Mouse (Mus musculus): ENCODE data around the gene Ranbp10. TPM values are rescaled to one million over a fixed set of nuclear protein-coding genes. Genes with fewer than 3 reads are reported as not detected.

The Ranbp10 gene
- polyA plus RNA-seq, 1 experiment = 18.4 TPM

GRCm38 (mm10) chr8:105855248-105856167, 28.4 kb upstream of the Ranbp10 start:
- TF ChIP-seq POLR2A (IDR thresholded peaks at IDR 0.05; ENCODE audit: low read depth, low read length) = peak; percentile 41
- TF ChIP-seq CTCF (IDR thresholded peaks at IDR 0.05; ENCODE audit: borderline replicate concordance, insufficient read depth, low read length) = peak; percentile 4; the same call in 1 of the 2 replicates
- Histone ChIP-seq H3K4me3 (ENCODE audit: insufficient read depth, low read length) (peak overlapping the region; percentile 70), H3K27ac (ENCODE audit: insufficient read depth, low read length) (peak overlapping the region; percentile 88), H3K4me1 (ENCODE audit: control insufficient read depth, insufficient read depth, low read length) (peaks cover 5% of the 10 kb centered on the region; the same call in 1 of the 2 replicates)

- TF ChIP-seq CTCF (IDR thresholded peaks at IDR 0.05; ENCODE audit: borderline replicate concordance, insufficient read depth, low read length) (peak; percentile 68; the same call in 1 of the 2 replicates), POLR2A (IDR thresholded peaks at IDR 0.05; ENCODE audit: low read depth, low read length) (peak; percentile 37; the same call in 1 of the 2 replicates)
- Histone ChIP-seq H3K4me1 (ENCODE audit: control insufficient read depth, insufficient read depth, low read length) (peaks cover 9% of the 10 kb centered on the region; the same call in 1 of the 2 replicates), H3K27ac (ENCODE audit: insufficient read depth, low read length) (peak within 1 kb of the TSS; percentile 88), H3K4me3 (ENCODE audit: insufficient read depth, low read length) (peak within 1 kb of the TSS; percentile 70)
These were observed 27.6 kb upstream of the Ranbp10 start, which contains the start of gene Thap11 for GRCm38 (mm10) chr8:105854715-105855216. TSS of gene Thap11 (plus strand) at chr8:105855132.

- TF ChIP-seq CTCF (IDR thresholded peaks at IDR 0.05; ENCODE audit: borderline replicate concordance, insufficient read depth, low read length) = no peak
- TF ChIP-seq POLR2A (IDR thresholded peaks at IDR 0.05; ENCODE audit: low read depth, low read length) = no peak
- peaks cover 9% of the 10 kb centered on the region; the same call in 1 of the 2 replicates for H3K4me1 ChIP-seq (ENCODE audit: control insufficient read depth, insufficient read depth, low read length)
- H3K4me3 ChIP-seq (ENCODE audit: insufficient read depth, low read length) = no peak overlapping the region
- no peak overlapping the region for H3K27ac ChIP-seq (ENCODE audit: insufficient read depth, low read length)
These were observed 27.2 kb upstream of the Ranbp10 start for GRCm38 (mm10) chr8:105854303-105854702.

- no peak within 1 kb of the TSS for H3K4me3 ChIP-seq (ENCODE audit: insufficient read depth, low read length)
- no peak within 1 kb of the TSS for H3K27ac ChIP-seq (ENCODE audit: insufficient read depth, low read length)
- TF ChIP-seq POLR2A (IDR thresholded peaks at IDR 0.05; ENCODE audit: low read depth, low read length) (no peak), CTCF (IDR thresholded peaks at IDR 0.05; ENCODE audit: borderline replicate concordance, insufficient read depth, low read length) (no peak)
- peaks cover 9% of the 10 kb centered on the region; the same call in 1 of the 2 replicates for H3K4me1 ChIP-seq (ENCODE audit: control insufficient read depth, insufficient read depth, low read length)
These were observed 26.0 kb upstream of the Ranbp10 start, which contains the start of gene Cenpt for GRCm38 (mm10) chr8:105853178-105853577. TSS of gene Cenpt (minus strand) at chr8:105853278.

- Histone ChIP-seq H3K4me1 (ENCODE audit: control insufficient read depth, insufficient read depth, low read length) (peaks cover 9% of the 10 kb centered on the region; the same call in 1 of the 2 replicates), H3K27ac (ENCODE audit: insufficient read depth, low read length) (no peak overlapping the region), H3K4me3 (ENCODE audit: insufficient read depth, low read length) (no peak overlapping the region)
- TF ChIP-seq CTCF (IDR thresholded peaks at IDR 0.05; ENCODE audit: borderline replicate concordance, insufficient read depth, low read length) (no peak), POLR2A (IDR thresholded peaks at IDR 0.05; ENCODE audit: low read depth, low read length) (no peak)
These were observed 25.1 kb upstream of the Ranbp10 start for GRCm38 (mm10) chr8:105852146-105852729.

GRCm38 (mm10) chr8:105851651-105852143, 24.5 kb upstream of the Ranbp10 start:
- TF ChIP-seq POLR2A (IDR thresholded peaks at IDR 0.05; ENCODE audit: low read depth, low read length) (peak; percentile 99), CTCF (IDR thresholded peaks at IDR 0.05; ENCODE audit: borderline replicate concordance, insufficient read depth, low read length) (no peak)
- Histone ChIP-seq H3K4me3 (ENCODE audit: insufficient read depth, low read length) (peak overlapping the region; percentile 78), H3K27ac (ENCODE audit: insufficient read depth, low read length) (peak overlapping the region; percentile 34), H3K4me1 (ENCODE audit: control insufficient read depth, insufficient read depth, low read length) (peaks cover 7% of the 10 kb centered on the region; the same call in 1 of the 2 replicates)

- Histone ChIP-seq H3K4me3 (ENCODE audit: insufficient read depth, low read length) (peak overlapping the region; percentile 39), H3K27ac (ENCODE audit: insufficient read depth, low read length) (no peak overlapping the region), H3K4me1 (ENCODE audit: control insufficient read depth, insufficient read depth, low read length) (peaks cover 7% of the 10 kb centered on the region; the same call in 1 of the 2 replicates)
- TF ChIP-seq POLR2A (IDR thresholded peaks at IDR 0.05; ENCODE audit: low read depth, low read length) = 0 out of 2 replicates have a peak, but pooled peaks have one; percentile 27
- no peak for TF ChIP-seq CTCF (IDR thresholded peaks at IDR 0.05; ENCODE audit: borderline replicate concordance, insufficient read depth, low read length)
These were observed 23.5 kb upstream of the Ranbp10 start for GRCm38 (mm10) chr8:105850611-105851010.

- Histone ChIP-seq H3K4me1 (ENCODE audit: control insufficient read depth, insufficient read depth, low read length) (peaks cover 7% of the 10 kb centered on the region; the same call in 1 of the 2 replicates), H3K4me3 (ENCODE audit: insufficient read depth, low read length) (peak overlapping the region; percentile 39; the same call in 1 of the 2 replicates)
- TF ChIP-seq POLR2A (IDR thresholded peaks at IDR 0.05; ENCODE audit: low read depth, low read length) (no peak), CTCF (IDR thresholded peaks at IDR 0.05; ENCODE audit: borderline replicate concordance, insufficient read depth, low read length) (no peak)
These were observed 22.9 kb upstream of the Ranbp10 start for GRCm38 (mm10) chr8:105850014-105850413.

GRCm38 (mm10) chr8:105846678-105847077, 19.5 kb upstream of the Ranbp10 start:
- H3K27ac ChIP-seq (ENCODE audit: insufficient read depth, low read length) = no peak overlapping the region
- TF ChIP-seq POLR2A (IDR thresholded peaks at IDR 0.05; ENCODE audit: low read depth, low read length) (no peak), CTCF (IDR thresholded peaks at IDR 0.05; ENCODE audit: borderline replicate concordance, insufficient read depth, low read length) (no peak)
- H3K4me3 ChIP-seq (ENCODE audit: insufficient read depth, low read length) = no peak overlapping the region
- peaks cover 7% of the 10 kb centered on the region; the same call in 1 of the 2 replicates for H3K4me1 ChIP-seq (ENCODE audit: control insufficient read depth, insufficient read depth, low read length)

More at GRCm38 (mm10) chr8:105850014-105850413, 22.9 kb upstream of the Ranbp10 start:
- no peak overlapping the region for H3K27ac ChIP-seq (ENCODE audit: insufficient read depth, low read length)
